Mouse (Mus musculus) liver, adult 2 months (tissue): ENCODE results near the gene Hexa.

Experiments
- CTCF ChIP-seq: fragments of 200-500 bp; IDR thresholded peaks from 2 replicates; pipeline ENCODE4 v1.5.1; 2011; ENCODE audit warnings: low read depth, low read length, control low read depth
- POLR2A ChIP-seq: fragments of 200-500 bp; IDR thresholded peaks from 2 replicates; pipeline ENCODE4 v1.6.1; 2011; ENCODE audit warnings: low read length, control low read depth; ENCODE audit not compliant: insufficient read depth; ENCODE audit errors: extremely low read depth

GRCm38 (mm10) chr9:59588710-59589671 lies 49.7 kb downstream of the Hexa start:
- no peak for TF ChIP-seq CTCF
- no peak for TF ChIP-seq POLR2A
